Mouse (Mus musculus): ENCODE results near the gene Fam171b.

- TF ChIP-seq CTCF (IDR thresholded peaks at IDR 0.05; ENCODE audit: low read depth, low read length): no peak
- TF ChIP-seq POLR2A (IDR thresholded peaks at IDR 0.05; ENCODE audit: borderline replicate concordance, low read depth, low read length): no peak
Measured at GRCm38 (mm10) chr2:83766058-83766457, 46.4 kb upstream of the Fam171b start.
